Mouse (Mus musculus) heart, embryonic 10.5 days (tissue): ENCODE data around the gene Flnb. TPM values are rescaled to one million over a fixed set of nuclear protein-coding genes. Genes with fewer than 3 reads are reported as not detected.

Source experiments
- DNase-seq: peaks from one replicate; pipeline ENCODE4 v3.0.0-alpha.2; 2017; ENCODE audit warnings: low spot score
- H3K27ac ChIP-seq: fragments of 300-500 bp; sonication (generic); 2 replicates; pipeline ENCODE4 v1.5.1; 2016; ENCODE audit warnings: mild to moderate bottlenecking
- H3K27me3 ChIP-seq: fragments of 300-500 bp; sonication (generic); 2 replicates; pipeline ENCODE4 v1.6.1; 2016; ENCODE audit warnings: mild to moderate bottlenecking; ENCODE audit not compliant: poor library complexity, insufficient read depth, severe bottlenecking
- H3K36me3 ChIP-seq: fragments of 300-500 bp; sonication (generic); 2 replicates; pipeline ENCODE4 v1.6.1; 2016; ENCODE audit warnings: mild to moderate bottlenecking, moderate library complexity
- H3K4me1 ChIP-seq: fragments of 300-500 bp; sonication (generic); 2 replicates; pipeline ENCODE4 v1.6.1; 2016; ENCODE audit warnings: mild to moderate bottlenecking
- H3K4me3 ChIP-seq: fragments of 300-500 bp; sonication (generic); 2 replicates; pipeline ENCODE4 v1.5.1; 2016; ENCODE audit warnings: mild to moderate bottlenecking, moderate library complexity
- H3K9me3 ChIP-seq: fragments of 300-500 bp; sonication (generic); 2 replicates; pipeline ENCODE4 v1.6.1; 2016; ENCODE audit warnings: mild to moderate bottlenecking, moderate library complexity
- WGBS: fragments of 180-500 bp; shearing (Covaris S2); methylation state at CpG from one replicate; pipeline ENCODE4 v1.1.7; 2016; 5-methylcytosine and 5-hydroxymethylcytosine counted together
- polyA plus RNA-seq: library from polyadenylated mRNA; unstranded; fragments of >200 nt; fragmentation: Nextera tagmentation; extraction: Ambion mirVana; gene quantifications from 2 replicates; pipeline ENCODE4 v1.2.1, GENCODE M21; 2016

Gene Flnb
- polyA plus RNA-seq, 1 experiment from 2014 or later: 18.5 TPM

DNA sequence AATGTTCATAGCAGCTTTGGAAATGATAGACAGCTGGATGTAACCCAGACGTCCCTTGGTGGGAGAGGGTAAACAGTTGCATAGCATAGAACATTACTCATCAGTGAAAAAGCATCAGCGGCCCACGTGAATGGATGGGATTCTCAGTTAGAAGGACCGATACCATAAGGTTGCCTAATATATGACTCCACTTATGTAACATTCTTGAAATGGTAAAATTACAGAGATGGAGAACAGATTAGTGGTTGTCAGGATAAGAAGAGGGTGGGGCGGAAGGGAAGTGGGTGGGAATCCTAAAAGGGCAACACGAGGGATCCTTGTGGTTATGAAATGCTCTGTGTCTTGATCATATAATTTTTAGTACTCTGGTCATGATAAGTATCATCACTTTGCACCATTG lies 62.6 kb downstream of the Flnb start:
- Histone ChIP-seq H3K4me1 (no peaks in the 10 kb centered on the region), H3K4me3 (no peak overlapping the region), H3K27ac (no peak overlapping the region), H3K27me3 (no peaks in the 10 kb centered on the region), H3K9me3 (no peaks in the 10 kb centered on the region), H3K36me3 (peaks cover 44% of the 10 kb centered on the region)
- 86% methylated on average over 6 of the region's 6 CpGs for WGBS
- no peak for DNase-seq

DNA sequence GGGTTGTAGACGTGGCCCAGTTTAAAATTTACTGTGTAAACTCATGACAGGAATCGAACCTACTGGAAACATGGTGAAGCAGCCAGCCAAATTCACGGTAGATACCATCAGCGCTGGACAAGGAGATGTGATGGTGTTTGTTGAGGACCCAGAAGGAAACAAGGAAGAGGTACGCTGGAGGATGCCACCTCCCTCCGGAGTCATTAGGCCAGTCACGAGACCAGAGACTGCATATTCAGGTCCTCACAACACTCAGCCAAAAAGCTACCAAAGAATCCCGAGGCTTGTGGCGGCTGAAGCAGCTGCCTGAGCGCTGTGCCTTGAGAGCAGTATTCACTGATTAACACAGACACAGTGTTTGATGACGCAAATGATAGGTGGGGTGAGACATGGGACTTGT lies 63.8 kb downstream of the Flnb start:
- Histone ChIP-seq H3K4me3 (no peak overlapping the region), H3K27ac (no peak overlapping the region), H3K36me3 (peaks cover 53% of the 10 kb centered on the region), H3K27me3 (no peaks in the 10 kb centered on the region), H3K4me1 (no peaks in the 10 kb centered on the region), H3K9me3 (no peaks in the 10 kb centered on the region)
- WGBS: 88% methylated on average over 11 of the region's 11 CpGs
- DNase-seq: no peak

DNA sequence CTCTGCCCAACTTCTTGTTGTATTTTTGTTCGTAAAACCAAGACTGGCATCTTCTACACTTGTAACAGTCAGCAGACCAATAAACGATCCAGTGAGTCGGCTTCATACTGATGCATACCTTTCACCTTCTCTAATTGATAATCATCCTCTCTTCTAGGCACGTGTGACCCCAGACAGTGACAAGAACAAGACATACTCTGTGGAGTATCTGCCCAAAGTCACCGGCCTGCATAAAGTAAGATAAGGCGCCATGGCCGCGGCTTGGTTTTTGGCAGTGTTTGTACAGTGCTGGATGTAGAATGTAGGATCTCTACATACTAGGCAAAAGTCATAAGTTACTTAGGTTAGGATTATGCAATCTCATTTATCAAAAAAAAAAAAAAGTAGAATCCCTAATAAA lies 64.3 kb downstream of the Flnb start:
- Histone ChIP-seq H3K4me3 (no peak overlapping the region), H3K27ac (no peak overlapping the region), H3K36me3 (peaks cover 56% of the 10 kb centered on the region), H3K27me3 (no peaks in the 10 kb centered on the region), H3K9me3 (no peaks in the 10 kb centered on the region), H3K4me1 (no peaks in the 10 kb centered on the region)
- 79% methylated on average over 8 of the region's 8 CpGs for WGBS
- no peak for DNase-seq

DNA sequence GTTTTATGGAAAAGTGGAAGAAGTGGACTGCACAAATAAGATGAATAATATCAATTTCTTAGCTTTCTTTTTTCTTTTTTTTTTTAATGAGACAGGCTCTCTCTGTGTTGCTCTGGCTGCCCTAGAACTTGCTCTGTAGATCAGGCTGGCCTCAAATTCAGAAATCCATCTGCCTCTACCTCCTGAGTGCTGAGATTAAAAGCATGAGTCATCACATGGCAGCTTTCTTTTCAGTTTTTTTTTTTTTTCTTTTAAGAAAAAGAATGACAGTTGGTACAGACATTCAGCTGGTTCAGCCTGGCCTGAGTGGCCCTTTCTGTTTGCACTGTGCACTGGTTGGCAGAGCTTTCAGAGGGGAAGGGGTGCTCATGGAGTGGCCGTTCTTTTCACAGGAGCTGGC lies 66.4 kb downstream of the Flnb start:
- peaks cover 70% of the 10 kb centered on the region for H3K36me3 ChIP-seq
- no peaks in the 10 kb centered on the region for H3K4me1 ChIP-seq
- no peaks in the 10 kb centered on the region for H3K27me3 ChIP-seq
- H3K27ac ChIP-seq: no peak overlapping the region
- H3K9me3 ChIP-seq: no peaks in the 10 kb centered on the region
- no peak for DNase-seq
- no peak overlapping the region for H3K4me3 ChIP-seq
- 84% methylated on average over 1 of the region's 1 CpGs for WGBS

DNA sequence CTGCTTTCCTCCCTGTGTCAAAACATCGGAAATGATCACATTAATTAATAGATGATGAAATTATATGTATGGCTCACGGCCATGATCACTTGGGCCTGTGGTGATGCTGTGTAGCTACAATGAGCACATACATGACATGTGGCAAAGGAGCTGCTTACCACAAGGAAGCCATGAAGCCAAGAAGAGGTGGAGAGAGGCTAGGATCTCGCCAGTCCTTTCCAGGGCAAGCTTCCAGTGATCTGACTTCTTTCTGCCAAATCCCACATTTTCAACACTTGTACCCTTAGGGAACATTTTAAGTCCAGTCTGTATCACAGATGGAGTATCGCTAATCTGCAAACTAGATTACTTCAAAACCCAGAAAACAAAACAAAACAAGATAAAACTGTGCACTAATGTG lies 67.1 kb downstream of the Flnb start:
- no peaks in the 10 kb centered on the region for H3K27me3 ChIP-seq
- DNase-seq: no peak
- no peak overlapping the region for H3K27ac ChIP-seq
- no peaks in the 10 kb centered on the region for H3K4me1 ChIP-seq
- no peaks in the 10 kb centered on the region for H3K9me3 ChIP-seq
- H3K36me3 ChIP-seq: peaks cover 73% of the 10 kb centered on the region
- WGBS: 91% methylated on average over 4 of the region's 4 CpGs
- H3K4me3 ChIP-seq: no peak overlapping the region

DNA sequence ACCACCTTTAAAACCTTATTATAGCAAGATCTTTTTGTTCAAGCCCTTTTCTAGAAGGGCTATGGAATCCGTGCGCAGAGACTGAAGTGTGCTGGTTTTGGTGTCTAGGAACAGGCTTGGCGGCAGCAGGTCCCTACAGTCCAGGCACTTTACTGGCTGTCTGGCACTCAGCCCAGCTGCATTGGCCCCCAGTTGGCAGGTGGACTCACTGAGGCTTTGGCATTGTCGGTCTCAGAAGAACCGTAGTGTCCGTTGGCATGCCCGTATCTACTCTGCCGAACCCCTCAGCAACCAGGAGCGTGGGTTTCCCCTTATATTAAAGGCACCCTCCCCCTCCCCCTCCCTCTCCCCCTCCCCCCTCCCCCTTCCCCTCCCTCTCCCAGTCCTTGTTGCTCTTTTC lies 67.8 kb downstream of the Flnb start:
- no peaks in the 10 kb centered on the region for H3K9me3 ChIP-seq
- no peak for DNase-seq
- H3K4me1 ChIP-seq: no peaks in the 10 kb centered on the region
- H3K27me3 ChIP-seq: no peaks in the 10 kb centered on the region
- peaks cover 73% of the 10 kb centered on the region for H3K36me3 ChIP-seq
- H3K4me3 ChIP-seq: no peak overlapping the region
- WGBS: 97% methylated on average over 9 of the region's 9 CpGs
- no peak overlapping the region for H3K27ac ChIP-seq

DNA sequence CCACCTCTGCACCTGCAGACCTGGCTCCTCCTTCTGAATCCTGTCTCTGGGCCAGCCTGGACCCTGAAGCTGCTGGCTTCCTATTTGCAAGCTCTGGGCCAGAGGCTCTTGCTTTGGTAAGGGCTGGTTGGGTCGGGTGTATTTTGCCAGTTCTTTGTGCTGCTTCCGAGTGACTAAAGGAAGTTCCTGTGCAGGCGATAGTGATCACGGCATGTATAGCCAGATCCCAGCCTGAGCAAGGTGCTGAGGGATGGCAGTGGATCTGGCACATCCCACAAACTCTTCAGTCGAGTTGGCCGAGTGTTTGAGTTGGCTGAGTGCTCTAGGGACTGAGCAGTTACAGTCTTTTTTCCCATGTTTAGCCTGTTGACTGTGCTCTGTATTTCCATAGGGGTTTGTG lies 68.3 kb downstream of the Flnb start:
- no peaks in the 10 kb centered on the region for H3K9me3 ChIP-seq
- peaks cover 74% of the 10 kb centered on the region for H3K36me3 ChIP-seq
- H3K4me3 ChIP-seq: no peak overlapping the region
- WGBS: 83% methylated on average over 6 of the region's 6 CpGs
- no peaks in the 10 kb centered on the region for H3K27me3 ChIP-seq
- no peaks in the 10 kb centered on the region for H3K4me1 ChIP-seq
- no peak for DNase-seq
- no peak overlapping the region for H3K27ac ChIP-seq

DNA sequence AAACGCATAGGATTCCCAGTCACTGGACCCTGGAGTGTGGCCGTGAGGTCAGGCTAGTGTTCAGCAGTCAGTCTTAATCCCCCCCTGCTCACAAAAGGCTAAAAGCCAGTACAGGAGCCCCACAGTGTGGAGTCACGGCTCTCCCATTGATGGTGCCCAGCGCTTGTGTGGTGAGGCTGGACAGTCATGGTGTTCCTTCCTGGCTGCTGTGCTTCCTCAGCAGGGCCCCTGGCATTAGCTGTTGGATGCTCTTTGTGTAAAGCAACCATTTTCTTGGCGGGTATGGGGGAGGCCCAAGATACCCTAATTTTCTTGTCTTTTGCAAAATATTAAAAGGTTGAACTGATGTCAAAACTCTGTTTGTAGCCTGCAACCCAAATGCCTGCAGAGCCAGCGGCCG lies 69.4 kb downstream of the Flnb start:
- WGBS: 81% methylated on average over 7 of the region's 7 CpGs
- H3K4me1 ChIP-seq: no peaks in the 10 kb centered on the region
- H3K4me3 ChIP-seq: no peak overlapping the region
- H3K27ac ChIP-seq: no peak overlapping the region
- H3K27me3 ChIP-seq: no peaks in the 10 kb centered on the region
- no peaks in the 10 kb centered on the region for H3K9me3 ChIP-seq
- H3K36me3 ChIP-seq: peaks cover 71% of the 10 kb centered on the region
- no peak for DNase-seq

DNA sequence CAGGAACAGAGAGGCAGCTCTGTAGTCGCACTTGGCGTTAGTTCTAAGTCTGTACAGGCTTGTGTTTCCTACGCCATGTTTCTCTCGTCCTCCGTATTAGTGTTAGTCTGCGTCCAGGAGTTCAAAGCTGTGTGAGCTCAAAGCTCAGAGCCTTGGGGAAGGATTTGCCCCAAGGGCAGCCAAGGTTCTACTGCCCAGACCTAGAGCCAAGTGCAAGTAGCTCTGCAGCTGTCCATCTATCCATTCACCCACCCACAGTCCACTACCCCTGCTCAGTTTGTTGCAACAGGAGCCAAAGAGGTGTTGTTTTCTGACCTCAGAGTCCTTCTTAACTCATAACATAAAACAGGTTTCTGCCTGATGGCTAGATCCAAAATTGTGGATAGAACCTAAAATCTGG lies 70.5 kb downstream of the Flnb start:
- DNase-seq: no peak
- peaks cover 75% of the 10 kb centered on the region for H3K36me3 ChIP-seq
- H3K4me3 ChIP-seq: no peak overlapping the region
- no peaks in the 10 kb centered on the region for H3K4me1 ChIP-seq
- 92% methylated on average over 6 of the region's 6 CpGs for WGBS
- H3K27me3 ChIP-seq: no peaks in the 10 kb centered on the region
- no peaks in the 10 kb centered on the region for H3K9me3 ChIP-seq
- H3K27ac ChIP-seq: no peak overlapping the region

DNA sequence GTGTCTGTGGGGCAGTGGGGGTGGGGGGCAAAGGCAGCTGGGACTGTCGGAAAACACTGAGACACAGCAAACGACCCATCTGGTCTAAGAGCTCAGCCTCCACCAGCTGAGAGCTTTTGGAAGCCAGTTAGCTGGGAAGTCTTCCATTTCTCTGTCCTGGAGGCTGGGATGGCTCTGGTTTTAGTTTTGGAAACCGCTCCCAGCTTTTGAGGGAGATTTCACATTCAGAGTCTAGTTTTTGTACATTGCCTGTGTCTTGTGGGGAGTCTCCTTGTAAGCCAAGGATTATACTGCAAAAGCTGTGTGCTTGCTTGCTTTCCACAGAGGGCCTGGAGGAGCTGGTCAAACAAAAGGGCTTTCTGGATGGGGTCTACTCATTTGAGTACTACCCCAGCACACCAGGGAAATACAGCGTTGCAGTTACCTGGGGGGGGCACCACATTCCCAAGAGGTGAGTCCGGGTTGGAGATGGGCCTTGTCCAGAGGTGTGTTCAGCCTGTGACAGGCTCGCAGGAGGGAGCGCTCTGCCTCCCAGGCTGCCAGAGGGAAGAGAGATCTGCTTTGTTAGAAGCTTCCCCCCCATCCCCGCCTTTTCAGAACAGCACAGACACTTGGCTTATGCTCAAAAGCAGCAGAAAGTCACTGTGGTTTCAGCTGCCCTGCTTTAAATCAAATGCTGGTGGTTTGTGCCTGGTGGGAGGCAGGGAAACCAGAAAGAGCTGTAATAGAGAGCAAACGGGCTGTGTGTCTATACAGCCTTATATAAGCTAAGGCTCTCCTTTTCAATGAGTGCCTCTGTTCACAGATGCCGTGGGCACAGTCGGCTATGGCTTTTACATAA lies 71.3 kb downstream of the Flnb start:
- H3K36me3 ChIP-seq: peaks cover 79% of the 10 kb centered on the region
- WGBS: 78% methylated on average over 11 of the region's 11 CpGs
- H3K4me1 ChIP-seq: no peaks in the 10 kb centered on the region
- H3K27ac ChIP-seq: no peak overlapping the region
- DNase-seq: no peak
- H3K4me3 ChIP-seq: no peak overlapping the region
- H3K9me3 ChIP-seq: no peaks in the 10 kb centered on the region
- no peaks in the 10 kb centered on the region for H3K27me3 ChIP-seq

DNA sequence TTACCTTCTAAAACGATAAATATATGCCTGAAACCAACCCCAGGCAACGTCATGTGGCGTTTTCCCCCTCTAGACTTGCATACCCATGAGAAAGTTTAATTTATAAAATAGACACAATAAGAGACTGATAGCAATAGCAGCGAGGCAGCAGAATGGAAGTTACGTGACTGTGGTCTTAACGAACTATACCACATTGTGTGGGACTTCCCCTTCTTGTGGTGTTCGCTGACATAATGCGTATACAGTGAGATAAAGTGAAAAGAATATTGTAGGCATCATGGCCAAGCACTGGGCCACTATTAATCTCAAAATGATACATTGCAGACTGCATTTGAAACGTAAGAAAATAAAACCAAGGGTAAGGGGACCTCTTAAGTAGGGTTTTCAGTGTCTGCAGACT lies 72.1 kb downstream of the Flnb start:
- 81% methylated on average over 9 of the region's 9 CpGs for WGBS
- Histone ChIP-seq H3K4me3 (no peak overlapping the region), H3K27me3 (no peaks in the 10 kb centered on the region), H3K9me3 (no peaks in the 10 kb centered on the region), H3K36me3 (peaks cover 81% of the 10 kb centered on the region), H3K27ac (no peak overlapping the region), H3K4me1 (no peaks in the 10 kb centered on the region)
- DNase-seq: no peak

DNA sequence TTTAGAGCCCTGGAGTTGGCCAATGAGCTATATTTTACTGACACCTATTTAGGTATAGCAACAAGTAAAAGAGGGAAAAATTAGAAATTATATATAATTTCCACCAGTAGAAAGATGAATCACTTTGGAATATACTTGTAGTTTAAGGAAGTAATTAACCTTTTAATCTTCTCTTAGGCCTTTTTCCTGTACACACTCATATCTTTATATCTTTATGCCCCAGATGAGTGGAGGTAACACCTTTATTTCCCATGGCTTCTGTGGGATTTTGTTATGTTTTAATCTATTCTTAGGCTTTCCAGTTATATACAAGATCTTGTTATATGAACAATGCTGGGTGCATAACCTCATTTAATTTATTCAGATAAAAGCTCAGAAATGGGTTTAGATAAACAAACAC lies 73.6 kb downstream of the Flnb start:
- DNase-seq: no peak
- Histone ChIP-seq H3K27ac (no peak overlapping the region), H3K4me1 (no peaks in the 10 kb centered on the region), H3K36me3 (peaks cover 75% of the 10 kb centered on the region), H3K9me3 (no peaks in the 10 kb centered on the region), H3K4me3 (no peak overlapping the region), H3K27me3 (no peaks in the 10 kb centered on the region)

DNA sequence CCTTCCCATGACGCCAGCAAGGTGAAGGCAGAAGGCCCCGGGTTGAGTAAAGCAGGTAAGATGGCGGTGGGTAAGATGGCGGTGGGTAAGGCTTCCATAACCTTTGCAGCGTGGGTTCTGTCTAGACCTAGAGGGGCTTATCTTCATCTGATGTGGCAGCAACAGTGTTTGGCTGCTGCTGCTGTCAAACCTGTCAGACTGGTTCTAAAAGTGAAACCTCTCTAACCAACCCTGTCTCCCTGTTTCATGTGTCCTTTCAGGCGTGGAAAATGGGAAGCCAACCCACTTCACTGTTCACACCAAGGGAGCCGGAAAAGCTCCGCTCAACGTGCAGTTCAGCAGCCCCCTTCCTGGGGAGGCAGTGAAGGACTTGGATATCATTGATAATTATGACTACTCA lies 78.4 kb downstream of the Flnb start:
- Histone ChIP-seq H3K27me3 (no peaks in the 10 kb centered on the region), H3K4me1 (peaks cover 17% of the 10 kb centered on the region), H3K4me3 (no peak overlapping the region), H3K36me3 (peaks cover 70% of the 10 kb centered on the region), H3K9me3 (no peaks in the 10 kb centered on the region), H3K27ac (no peak overlapping the region)
- WGBS: 86% methylated on average over 9 of the region's 9 CpGs
- no peak for DNase-seq

DNA sequence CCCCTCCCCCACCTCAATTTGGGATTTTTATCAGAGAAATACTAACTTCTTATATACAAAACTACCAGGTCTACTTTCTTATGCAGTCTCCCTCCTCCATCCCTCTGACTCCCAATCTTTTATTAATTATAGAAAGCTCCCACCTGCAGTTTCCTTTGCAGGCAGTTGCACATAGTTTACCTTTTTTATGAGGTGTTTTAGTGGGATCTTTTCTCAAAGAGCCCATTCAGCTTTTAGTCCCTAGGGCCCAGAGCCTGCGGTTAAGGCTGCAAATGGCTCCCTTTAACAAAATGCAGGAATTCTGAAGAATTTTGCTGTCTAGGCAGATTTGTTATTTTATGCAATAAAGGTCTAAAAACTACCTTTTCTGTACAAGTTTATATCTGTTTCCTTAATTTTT lies 78.9 kb downstream of the Flnb start:
- no peaks in the 10 kb centered on the region for H3K9me3 ChIP-seq
- DNase-seq: no peak
- peaks cover 17% of the 10 kb centered on the region for H3K4me1 ChIP-seq
- H3K36me3 ChIP-seq: peaks cover 69% of the 10 kb centered on the region
- no peaks in the 10 kb centered on the region for H3K27me3 ChIP-seq
- H3K4me3 ChIP-seq: no peak overlapping the region
- no peak overlapping the region for H3K27ac ChIP-seq
- WGBS: 94% methylated on average over 1 of the region's 1 CpGs
